Mouse (Mus musculus): ENCODE data around the gene Fbxl2.

GRCm38 (mm10) chr9:114022141-114022540, 23.9 kb downstream of the Fbxl2 start:
- TF ChIP-seq CTCF (IDR thresholded peaks at IDR 0.05; ENCODE audit: control insufficient read depth, insufficient read depth, low read length) (no peak), POLR2A (IDR thresholded peaks at IDR 0.05; ENCODE audit: borderline replicate concordance, control insufficient read depth, low read depth, low read length) (no peak)
